Mouse (Mus musculus): ENCODE data around the gene Gmeb1. TPM values are rescaled to one million over a fixed set of nuclear protein-coding genes. Genes with fewer than 3 reads are reported as not detected.

Gene Gmeb1
- total and polyA plus RNA-seq, 3 experiments: 16.1 to 25.4 (median 19.2) TPM

GRCm38 (mm10) chr4:132275949-132276348 is 14.5 kb upstream of the Gmeb1 start:
- DNase-seq (ENCODE audit: low spot score) (no peak), ATAC-seq (ENCODE audit: extremely low read depth, insufficient number of reproducible peaks, low FRiP score, poor library complexity, severe bottlenecking) (no peak)
- no peaks in the 10 kb centered on the region for H3K27me3 ChIP-seq (ENCODE audit: insufficient read depth, low read length)
- peaks cover 42% of the 10 kb centered on the region for H3K36me3 ChIP-seq (replicated peaks)
- peaks cover 45% of the 10 kb centered on the region for H3K4me1 ChIP-seq (ENCODE audit: insufficient read depth, low read depth, low read length)
- TF ChIP-seq GATA1 (IDR thresholded peaks at IDR 0.05; ENCODE audit: borderline replicate concordance, low read length): no peak
- TF ChIP-seq TAL1 (conservative IDR thresholded peaks at IDR 0.05; ENCODE audit: low read depth, low read length): 0 out of 2 replicates have a peak, but pooled peaks have one; percentile 8
- TF ChIP-seq CTCF (IDR thresholded peaks at IDR 0.05; ENCODE audit: low read depth, low read length): no peak
- no peaks in the 10 kb centered on the region for H3K9me3 ChIP-seq (replicated peaks)
- no peak overlapping the region; the same call in 1 of the 2 replicates for H3K4me3 ChIP-seq (ENCODE audit: low read depth, low read length)

GRCm38 (mm10) chr4:132274156-132274862 is 12.9 kb upstream of the Gmeb1 start, which contains the start of gene Taf12:
Gene Taf12 (plus strand): TSS chr4:132274375.
- Histone ChIP-seq H3K27me3 (ENCODE audit: insufficient read depth, low read length) (no peaks in the 10 kb centered on the region), H3K36me3 (replicated peaks) (peaks cover 28% of the 10 kb centered on the region), H3K4me1 (ENCODE audit: insufficient read depth, low read depth, low read length) (peaks cover 53% of the 10 kb centered on the region), H3K9me3 (replicated peaks) (no peaks in the 10 kb centered on the region), H3K4me3 (ENCODE audit: low read depth, low read length) (peak within 1 kb of the TSS; percentile 79)
- ATAC-seq (ENCODE audit: extremely low read depth, insufficient number of reproducible peaks, low FRiP score, poor library complexity, severe bottlenecking) (peak; percentile 54; the same call in 1 of the 2 replicates), DNase-seq (ENCODE audit: low spot score) (peak; percentile 77)
- TF ChIP-seq GATA1 (IDR thresholded peaks at IDR 0.05; ENCODE audit: borderline replicate concordance, low read length) (no peak), GATA2 (IDR thresholded peaks at IDR 0.05; ENCODE audit: borderline replicate concordance, low read depth, low read length) (no peak), POLR2AphosphoS5 (IDR thresholded peaks at IDR 0.05; ENCODE audit: insufficient replicate concordance, low read depth, low read length) (no peak), CTCF (IDR thresholded peaks at IDR 0.05; ENCODE audit: low read depth, low read length) (no peak), TAL1 (conservative IDR thresholded peaks at IDR 0.05; ENCODE audit: low read depth, low read length) (no peak)

- peak overlapping the region; percentile 79; the same call in 1 of the 2 replicates for H3K4me3 ChIP-seq (ENCODE audit: low read depth, low read length)
- H3K9me3 ChIP-seq (replicated peaks): no peaks in the 10 kb centered on the region
- peaks cover 57% of the 10 kb centered on the region for H3K4me1 ChIP-seq (ENCODE audit: insufficient read depth, low read depth, low read length)
- DNase-seq (ENCODE audit: low spot score): no peak
- no peaks in the 10 kb centered on the region for H3K27me3 ChIP-seq (ENCODE audit: insufficient read depth, low read length)
- TF ChIP-seq CTCF (IDR thresholded peaks at IDR 0.05; ENCODE audit: low read depth, low read length): no peak
- no peak for TF ChIP-seq TAL1 (conservative IDR thresholded peaks at IDR 0.05; ENCODE audit: low read depth, low read length)
- TF ChIP-seq GATA1 (IDR thresholded peaks at IDR 0.05; ENCODE audit: borderline replicate concordance, low read length): no peak
- no peak for TF ChIP-seq POLR2AphosphoS5 (IDR thresholded peaks at IDR 0.05; ENCODE audit: insufficient replicate concordance, low read depth, low read length)
- no peak for TF ChIP-seq GATA2 (IDR thresholded peaks at IDR 0.05; ENCODE audit: borderline replicate concordance, low read depth, low read length)
- ATAC-seq (ENCODE audit: extremely low read depth, insufficient number of reproducible peaks, low FRiP score, poor library complexity, severe bottlenecking): no peak
- H3K36me3 ChIP-seq (replicated peaks): peaks cover 19% of the 10 kb centered on the region
Observed at GRCm38 (mm10) chr4:132273166-132273565, 11.8 kb upstream of the Gmeb1 start.

- TF ChIP-seq POLR2AphosphoS5 (IDR thresholded peaks at IDR 0.05; ENCODE audit: insufficient replicate concordance, low read depth, low read length) (peak; percentile 100), TAL1 (conservative IDR thresholded peaks at IDR 0.05; ENCODE audit: low read depth, low read length) (no peak)
- peak; percentile 72 for DNase-seq (ENCODE audit: low spot score)
- peak overlapping the region; percentile 63 for H3K4me3 ChIP-seq (ENCODE audit: low read depth, low read length)
- H3K27me3 ChIP-seq (ENCODE audit: insufficient read depth, low read length): no peaks in the 10 kb centered on the region
- H3K36me3 ChIP-seq (replicated peaks): peaks cover 8% of the 10 kb centered on the region
- H3K4me1 ChIP-seq (ENCODE audit: insufficient read depth, low read depth, low read length): peaks cover 43% of the 10 kb centered on the region
- no peaks in the 10 kb centered on the region for H3K9me3 ChIP-seq (replicated peaks)
- ATAC-seq (ENCODE audit: extremely low read depth, insufficient number of reproducible peaks, low FRiP score, poor library complexity, severe bottlenecking): peak; percentile 67
Observed at GRCm38 (mm10) chr4:132269740-132270560, 8.5 kb upstream of the Gmeb1 start.

GRCm38 (mm10) chr4:132268871-132269739 is 7.7 kb upstream of the Gmeb1 start:
- Histone ChIP-seq H3K4me1 (ENCODE audit: insufficient read depth, low read depth, low read length) (peaks cover 49% of the 10 kb centered on the region), H3K9me3 (replicated peaks) (no peaks in the 10 kb centered on the region), H3K27me3 (ENCODE audit: insufficient read depth, low read length) (no peaks in the 10 kb centered on the region), H3K36me3 (replicated peaks) (peaks cover 8% of the 10 kb centered on the region), H3K4me3 (ENCODE audit: low read depth, low read length) (no peak overlapping the region)
- DNase-seq (ENCODE audit: low spot score): no peak
- TF ChIP-seq TAL1 (conservative IDR thresholded peaks at IDR 0.05; ENCODE audit: low read depth, low read length): no peak
- no peak for TF ChIP-seq GATA1 (IDR thresholded peaks at IDR 0.05; ENCODE audit: borderline replicate concordance, low read length)
- TF ChIP-seq GATA2 (IDR thresholded peaks at IDR 0.05; ENCODE audit: borderline replicate concordance, low read depth, low read length): no peak
- no peak for TF ChIP-seq CTCF (IDR thresholded peaks at IDR 0.05; ENCODE audit: low read depth, low read length)
- TF ChIP-seq POLR2AphosphoS5 (IDR thresholded peaks at IDR 0.05; ENCODE audit: insufficient replicate concordance, low read depth, low read length): no peak
- 0 out of 2 replicates have a peak, but pooled peaks have one; percentile 23 for ATAC-seq (ENCODE audit: extremely low read depth, insufficient number of reproducible peaks, low FRiP score, poor library complexity, severe bottlenecking)

All from G1E (cell line).